Mouse (Mus musculus): ENCODE data around the gene Ttll6. TPM values are rescaled to one million over a fixed set of nuclear protein-coding genes. Genes with fewer than 3 reads are reported as not detected.
"Not testable (repeated sequence)": the region's sequence is repeated elsewhere in the genome, so short reads cannot be mapped to it uniquely, and the experiment has no call there.

Ttll6 gene
- 0.22 and 0.26 TPM in 2 replicates for polyA plus RNA-seq (2015; fragmentation: Nextera tagmentation; extraction: Ambion mirVana)

GRCm38 (mm10) chr11:96133239-96133865, at the start of gene Ttll6:
Ttll6 (plus strand) TSS chr11:96133786.
- Histone ChIP-seq H3K27me3 (peaks cover 22% of the 10 kb centered on the region), H3K9me3 (no peaks in the 10 kb centered on the region), H3K9ac (no peak within 1 kb of the TSS), H3K4me3 (no peak within 1 kb of the TSS), H3K27ac (no peak within 1 kb of the TSS), H3K36me3 (no peaks in the 10 kb centered on the region), H3K4me2 (peak within 1 kb of the TSS; percentile 26), H3K4me1 (replicated peaks) (peaks cover 7% of the 10 kb centered on the region)
- WGBS: 20% methylated on average over 16 of the region's 16 CpGs
- ATAC-seq (ENCODE audit: low FRiP score): no peak

- Histone ChIP-seq H3K9me3 (peaks cover 4% of the 10 kb centered on the region; the same call in 1 of the 2 replicates), H3K27ac (no peak overlapping the region), H3K9ac (no peak overlapping the region), H3K4me1 (replicated peaks) (no peaks in the 10 kb centered on the region), H3K4me2 (no peak overlapping the region), H3K36me3 (no peaks in the 10 kb centered on the region), H3K27me3 (peaks cover 10% of the 10 kb centered on the region; the same call in 1 of the 2 replicates), H3K4me3 (no peak overlapping the region)
- ATAC-seq (ENCODE audit: low FRiP score): no peak
- WGBS: 86% methylated on average over 6 of the region's 6 CpGs
Observed at GRCm38 (mm10) chr11:96087981-96088380, 45.6 kb upstream of the Ttll6 start.

GRCm38 (mm10) chr11:96091073-96091472, 42.5 kb upstream of the Ttll6 start:
- Histone ChIP-seq H3K9me3 (peaks cover 4% of the 10 kb centered on the region; the same call in 1 of the 2 replicates), H3K4me2 (no peak overlapping the region), H3K9ac (no peak overlapping the region), H3K4me1 (replicated peaks) (no peaks in the 10 kb centered on the region), H3K27ac (no peak overlapping the region), H3K4me3 (no peak overlapping the region), H3K27me3 (peaks cover 9% of the 10 kb centered on the region; the same call in 1 of the 2 replicates), H3K36me3 (no peaks in the 10 kb centered on the region)
- 45% methylated on average over 2 of the region's 2 CpGs for WGBS
- no peak for ATAC-seq (ENCODE audit: low FRiP score)

GRCm38 (mm10) chr11:96092674-96093291, 40.8 kb upstream of the Ttll6 start:
- Histone ChIP-seq H3K27me3 (peaks cover 12% of the 10 kb centered on the region), H3K27ac (no peak overlapping the region), H3K4me2 (no peak overlapping the region), H3K36me3 (no peaks in the 10 kb centered on the region), H3K9ac (no peak overlapping the region), H3K9me3 (peaks cover 3% of the 10 kb centered on the region; the same call in 1 of the 2 replicates), H3K4me1 (replicated peaks) (no peaks in the 10 kb centered on the region), H3K4me3 (no peak overlapping the region)
- ATAC-seq (ENCODE audit: low FRiP score): no peak
- 47% methylated on average over 7 of the region's 7 CpGs for WGBS

GRCm38 (mm10) chr11:96093361-96093760, 40.2 kb upstream of the Ttll6 start:
- H3K36me3 ChIP-seq: no peaks in the 10 kb centered on the region
- WGBS: 14% methylated on average over 3 of the region's 3 CpGs
- no peak overlapping the region for H3K9ac ChIP-seq
- no peaks in the 10 kb centered on the region for H3K4me1 ChIP-seq (replicated peaks)
- no peaks in the 10 kb centered on the region for H3K9me3 ChIP-seq
- H3K4me2 ChIP-seq: no peak overlapping the region
- H3K27me3 ChIP-seq: peaks cover 12% of the 10 kb centered on the region
- no peak for ATAC-seq (ENCODE audit: low FRiP score)
- no peak overlapping the region for H3K27ac ChIP-seq
- H3K4me3 ChIP-seq: no peak overlapping the region

GRCm38 (mm10) chr11:96108376-96108775, 25.2 kb upstream of the Ttll6 start:
- Histone ChIP-seq H3K4me2 (no peak overlapping the region), H3K4me1 (replicated peaks) (no peaks in the 10 kb centered on the region), H3K27me3 (no peaks in the 10 kb centered on the region), H3K36me3 (no peaks in the 10 kb centered on the region), H3K9me3 (no peaks in the 10 kb centered on the region), H3K4me3 (no peak overlapping the region), H3K27ac (no peak overlapping the region), H3K9ac (no peak overlapping the region)
- 90% methylated on average over 1 of the region's 1 CpGs for WGBS
- no peak for ATAC-seq (ENCODE audit: low FRiP score)

GRCm38 (mm10) chr11:96110950-96111349, 22.6 kb upstream of the Ttll6 start:
- H3K9ac ChIP-seq; ATAC-seq (ENCODE audit: low FRiP score); H3K4me1 ChIP-seq (replicated peaks); H3K4me3 ChIP-seq; H3K27me3 ChIP-seq; H3K36me3 ChIP-seq; H3K27ac ChIP-seq; H3K9me3 ChIP-seq; H3K4me2 ChIP-seq: not testable (repeated sequence)
- 72% methylated on average over 2 of the region's 2 CpGs for WGBS

- Histone ChIP-seq H3K4me1 (replicated peaks) (no peaks in the 10 kb centered on the region), H3K4me3 (no peak within 1 kb of the TSS), H3K9me3 (no peaks in the 10 kb centered on the region), H3K36me3 (no peaks in the 10 kb centered on the region), H3K27me3 (no peaks in the 10 kb centered on the region), H3K27ac (no peak within 1 kb of the TSS), H3K9ac (no peak within 1 kb of the TSS), H3K4me2 (no peak within 1 kb of the TSS)
- no peak for ATAC-seq (ENCODE audit: low FRiP score)
- WGBS: 45% methylated on average over 14 of the region's 14 CpGs
Observed at GRCm38 (mm10) chr11:96111751-96112150, 21.8 kb upstream of the Ttll6 start, which contains the start of gene Calcoco2. Calcoco2 (minus strand) TSS chr11:96111964.

GRCm38 (mm10) chr11:96114077-96114476, 19.5 kb upstream of the Ttll6 start:
- Histone ChIP-seq H3K9me3 (no peaks in the 10 kb centered on the region), H3K9ac (no peak overlapping the region), H3K36me3 (no peaks in the 10 kb centered on the region), H3K4me2 (no peak overlapping the region), H3K27me3 (no peaks in the 10 kb centered on the region), H3K27ac (no peak overlapping the region), H3K4me3 (no peak overlapping the region), H3K4me1 (replicated peaks) (no peaks in the 10 kb centered on the region)
- WGBS: 65% methylated on average over 2 of the region's 2 CpGs
- no peak for ATAC-seq (ENCODE audit: low FRiP score)

- ATAC-seq (ENCODE audit: low FRiP score): no peak
- Histone ChIP-seq H3K4me2 (no peak overlapping the region), H3K27ac (no peak overlapping the region), H3K9ac (no peak overlapping the region), H3K27me3 (peaks cover 5% of the 10 kb centered on the region; the same call in 1 of the 2 replicates), H3K9me3 (no peaks in the 10 kb centered on the region), H3K4me3 (no peak overlapping the region), H3K4me1 (replicated peaks) (no peaks in the 10 kb centered on the region), H3K36me3 (no peaks in the 10 kb centered on the region)
- 89% methylated on average over 6 of the region's 6 CpGs for WGBS
Observed at GRCm38 (mm10) chr11:96115416-96115815, 18.2 kb upstream of the Ttll6 start.

GRCm38 (mm10) chr11:96116116-96116515, 17.5 kb upstream of the Ttll6 start:
- no peaks in the 10 kb centered on the region for H3K36me3 ChIP-seq
- H3K9ac ChIP-seq: no peak overlapping the region
- H3K4me1 ChIP-seq (replicated peaks): no peaks in the 10 kb centered on the region
- H3K4me3 ChIP-seq: no peak overlapping the region
- WGBS: 94% methylated on average over 3 of the region's 3 CpGs
- H3K4me2 ChIP-seq: no peak overlapping the region
- H3K27me3 ChIP-seq: peaks cover 11% of the 10 kb centered on the region
- ATAC-seq (ENCODE audit: low FRiP score): no peak
- H3K9me3 ChIP-seq: no peaks in the 10 kb centered on the region
- H3K27ac ChIP-seq: no peak overlapping the region

GRCm38 (mm10) chr11:96116925-96117324, 16.7 kb upstream of the Ttll6 start:
- H3K9me3 ChIP-seq; H3K27ac ChIP-seq; H3K4me3 ChIP-seq; H3K4me2 ChIP-seq; ATAC-seq (ENCODE audit: low FRiP score); H3K36me3 ChIP-seq; H3K4me1 ChIP-seq (replicated peaks); H3K9ac ChIP-seq: not testable (repeated sequence)
- WGBS: 80% methylated on average over 3 of the region's 3 CpGs
- peaks cover 17% of the 10 kb centered on the region for H3K27me3 ChIP-seq

GRCm38 (mm10) chr11:96119401-96119800, 14.2 kb upstream of the Ttll6 start:
- Histone ChIP-seq H3K4me2 (no peak overlapping the region), H3K36me3 (no peaks in the 10 kb centered on the region), H3K9me3 (no peaks in the 10 kb centered on the region), H3K27me3 (peaks cover 39% of the 10 kb centered on the region), H3K4me1 (replicated peaks) (peaks cover 6% of the 10 kb centered on the region), H3K4me3 (no peak overlapping the region), H3K9ac (no peak overlapping the region), H3K27ac (no peak overlapping the region)
- WGBS: 66% methylated on average over 3 of the region's 3 CpGs
- no peak for ATAC-seq (ENCODE audit: low FRiP score)

Data from hindbrain, embryonic 13.5 days (tissue).